Mouse (Mus musculus): ENCODE results near the gene Prdx2. TPM values are rescaled to one million over a fixed set of nuclear protein-coding genes. Genes with fewer than 3 reads are reported as not detected.
A peak's percentile ranks its signal among the peaks of the same experiment; 100 is the strongest.

Gene Prdx2
- polyA plus RNA-seq, 1 experiment: 432 TPM

GRCm38 (mm10) chr8:84984294-84985048, 15.1 kb downstream of the Prdx2 start:
- peak overlapping the region; percentile 95 for H3K4me2 ChIP-seq (ENCODE audit: low read depth)
- no peaks in the 10 kb centered on the region for H3K36me3 ChIP-seq (ENCODE audit: control insufficient read depth, insufficient read depth)
- no peak for TF ChIP-seq TCF12 (IDR thresholded peaks at IDR 0.05; ENCODE audit: insufficient read depth, poor library complexity, severe bottlenecking)
- no peak for TF ChIP-seq CEBPB (IDR thresholded peaks at IDR 0.05; ENCODE audit: insufficient read depth, poor library complexity, severe bottlenecking)
- no peak for TF ChIP-seq E2F4 (IDR thresholded peaks at IDR 0.05; ENCODE audit: insufficient read depth)
- TF ChIP-seq POLR2AphosphoS2 (IDR thresholded peaks at IDR 0.05; ENCODE audit: insufficient read length, low read depth): peak; percentile 23
- no peak for TF ChIP-seq REST (IDR thresholded peaks at IDR 0.05; ENCODE audit: insufficient read depth, insufficient read length)
- peak; percentile 30 for TF ChIP-seq POLR2A (IDR thresholded peaks at IDR 0.05; ENCODE audit: insufficient read length, low read depth)
- TF ChIP-seq MAX (IDR thresholded peaks at IDR 0.05; ENCODE audit: low read depth): no peak
- peak overlapping the region; percentile 24 for H3K4me3 ChIP-seq
- no peak overlapping the region for H3ac ChIP-seq (ENCODE audit: control insufficient read depth, insufficient read length)
- H3K79me2 ChIP-seq (ENCODE audit: control insufficient read depth, insufficient read depth): no peaks in the 10 kb centered on the region
- H3K27me3 ChIP-seq (ENCODE audit: control insufficient read depth, insufficient read depth, insufficient read length): no peaks in the 10 kb centered on the region

- Histone ChIP-seq H3K79me2 (ENCODE audit: control insufficient read depth, insufficient read depth) (no peaks in the 10 kb centered on the region), H3K4me2 (ENCODE audit: low read depth) (peak overlapping the region; percentile 95), H3K27me3 (ENCODE audit: control insufficient read depth, insufficient read depth, insufficient read length) (no peaks in the 10 kb centered on the region), H3ac (ENCODE audit: control insufficient read depth, insufficient read length) (peak overlapping the region; percentile 1), H3K36me3 (ENCODE audit: control insufficient read depth, insufficient read depth) (no peaks in the 10 kb centered on the region), H3K4me3 (peak overlapping the region; percentile 24)
- TF ChIP-seq CEBPB (IDR thresholded peaks at IDR 0.05; ENCODE audit: insufficient read depth, poor library complexity, severe bottlenecking): peak; percentile 57
- TF ChIP-seq POLR2A (IDR thresholded peaks at IDR 0.05; ENCODE audit: insufficient read length, low read depth): peak; percentile 2
- no peak for TF ChIP-seq MYOD1 (IDR thresholded peaks at IDR 0.05; ENCODE audit: control insufficient read depth in 1 of 3, insufficient read length in 2 of 3, low read depth in 2 of 3)
Observed at GRCm38 (mm10) chr8:84985049-84985683, 15.8 kb downstream of the Prdx2 start.

- no peaks in the 10 kb centered on the region for H3K79me2 ChIP-seq (ENCODE audit: control insufficient read depth, insufficient read depth)
- H3K4me2 ChIP-seq (ENCODE audit: low read depth): peak overlapping the region; percentile 95
- H3K36me3 ChIP-seq (ENCODE audit: control insufficient read depth, insufficient read depth): no peaks in the 10 kb centered on the region
- H3ac ChIP-seq (ENCODE audit: control insufficient read depth, insufficient read length): peak overlapping the region; percentile 1
- H3K27me3 ChIP-seq (ENCODE audit: control insufficient read depth, insufficient read depth, insufficient read length): no peaks in the 10 kb centered on the region
- TF ChIP-seq MAX (IDR thresholded peaks at IDR 0.05; ENCODE audit: low read depth) (peak; percentile 10), POLR2AphosphoS2 (IDR thresholded peaks at IDR 0.05; ENCODE audit: insufficient read length, low read depth) (peak; percentile 32), USF1 (IDR thresholded peaks at IDR 0.05; ENCODE audit: low read depth) (no peak), POLR2A (IDR thresholded peaks at IDR 0.05; ENCODE audit: insufficient read length, low read depth) (peak; percentile 57)
- peak overlapping the region; percentile 24 for H3K4me3 ChIP-seq
Observed at GRCm38 (mm10) chr8:84985684-84986378, 16.4 kb downstream of the Prdx2 start.

GRCm38 (mm10) chr8:84986379-84986945, 17.1 kb downstream of the Prdx2 start:
- TF ChIP-seq TCF3 (IDR thresholded peaks at IDR 0.05; ENCODE audit: insufficient read length, low read depth) (no peak), USF1 (IDR thresholded peaks at IDR 0.05; ENCODE audit: low read depth) (no peak), MYOG (IDR thresholded peaks at IDR 0.05; ENCODE audit: control insufficient read depth in 1 of 3, insufficient read depth in 1 of 3, insufficient read length in 2 of 3, low read depth in 2 of 3) (no peak), POLR2AphosphoS2 (IDR thresholded peaks at IDR 0.05; ENCODE audit: insufficient read length, low read depth) (no peak), POLR2A (IDR thresholded peaks at IDR 0.05; ENCODE audit: insufficient read length, low read depth) (no peak), MAX (IDR thresholded peaks at IDR 0.05; ENCODE audit: low read depth) (no peak), CEBPB (IDR thresholded peaks at IDR 0.05; ENCODE audit: insufficient read depth, poor library complexity, severe bottlenecking) (no peak)
- Histone ChIP-seq H3K4me2 (ENCODE audit: low read depth) (peak overlapping the region; percentile 95), H3K27me3 (ENCODE audit: control insufficient read depth, insufficient read depth, insufficient read length) (no peaks in the 10 kb centered on the region), H3K79me2 (ENCODE audit: control insufficient read depth, insufficient read depth) (no peaks in the 10 kb centered on the region), H3ac (ENCODE audit: control insufficient read depth, insufficient read length) (no peak overlapping the region), H3K4me3 (peak overlapping the region; percentile 24), H3K36me3 (ENCODE audit: control insufficient read depth, insufficient read depth) (no peaks in the 10 kb centered on the region)

GRCm38 (mm10) chr8:84987388-84987787, 18.0 kb downstream of the Prdx2 start:
- H3ac ChIP-seq (ENCODE audit: control insufficient read depth, insufficient read length): no peak overlapping the region
- no peaks in the 10 kb centered on the region for H3K79me2 ChIP-seq (ENCODE audit: control insufficient read depth, insufficient read depth)
- H3K4me2 ChIP-seq (ENCODE audit: low read depth): no peak overlapping the region
- TF ChIP-seq MAX (IDR thresholded peaks at IDR 0.05; ENCODE audit: low read depth) (no peak), TCF12 (IDR thresholded peaks at IDR 0.05; ENCODE audit: insufficient read depth, poor library complexity, severe bottlenecking) (no peak), POLR2AphosphoS2 (IDR thresholded peaks at IDR 0.05; ENCODE audit: insufficient read length, low read depth) (no peak), USF1 (IDR thresholded peaks at IDR 0.05; ENCODE audit: low read depth) (no peak), POLR2A (IDR thresholded peaks at IDR 0.05; ENCODE audit: insufficient read length, low read depth) (no peak), CEBPB (IDR thresholded peaks at IDR 0.05; ENCODE audit: insufficient read depth, poor library complexity, severe bottlenecking) (no peak), E2F4 (IDR thresholded peaks at IDR 0.05; ENCODE audit: insufficient read depth) (no peak), REST (IDR thresholded peaks at IDR 0.05; ENCODE audit: insufficient read depth, insufficient read length) (no peak), SRF (IDR thresholded peaks at IDR 0.05; ENCODE audit: control insufficient read depth, insufficient read length, low read depth) (no peak), TCF3 (IDR thresholded peaks at IDR 0.05; ENCODE audit: insufficient read length, low read depth) (no peak)
- no peaks in the 10 kb centered on the region for H3K27me3 ChIP-seq (ENCODE audit: control insufficient read depth, insufficient read depth, insufficient read length)
- no peaks in the 10 kb centered on the region for H3K36me3 ChIP-seq (ENCODE audit: control insufficient read depth, insufficient read depth)
- H3K4me3 ChIP-seq: no peak overlapping the region
